Comparison of ENCODE assay signal across 10 mouse cellular contexts in genomic region chr12:54651820-54652219, GRCm38 (mm10). TPM values are rescaled to one million over a fixed set of nuclear protein-coding genes. Genes with fewer than 3 reads are reported as not detected.
DNase-seq lines count a peak whose midpoint lies in the region; ATAC-seq and TF ChIP-seq lines count a peak whose summit lies in the region.
"Had no signal": no experiment of that assay in that cellular context is flagged by ENCODE, and none has a peak within 500 bp of the region (broad histone marks: within the 10 kb centered on the region; RNA-seq: fewer than 3 reads in every experiment).

No protein-coding gene starts in this region.

- intact Hi-C loops in gastrocnemius, adult 2 months (cut with DNase I) = no loop called here

- peak overlapping the region; percentile 28 for H3K4me2 ChIP-seq in lung, embryonic 15.5 days
- peak overlapping the region; percentile 26; the same call in 1 of the 2 replicates for H3K4me2 ChIP-seq in intestine, embryonic 16.5 days (ENCODE audit: low read depth, low read length)
- peak overlapping the region; percentile 21; the same call in 1 of the 2 replicates for H3K4me2 ChIP-seq in liver, embryonic 15.5 days

- H3K9ac ChIP-seq in lung, embryonic 15.5 days = no peak overlapping the region
- H3K9ac ChIP-seq in intestine, embryonic 16.5 days (ENCODE audit: low read depth, low read length) = 0 out of 2 replicates have a peak overlapping the region, but pooled peaks have one; percentile 3
- no peak overlapping the region for H3K9ac ChIP-seq in liver, embryonic 15.5 days

- ATAC-seq in lung, embryonic 15.5 days (ENCODE audit: borderline replicate concordance, extremely low read depth, low FRiP score, low TSS enrichment) = no peak
- no peak for ATAC-seq in intestine, embryonic 16.5 days
- ATAC-seq in liver, embryonic 15.5 days (ENCODE audit: insufficient read depth) = no peak

- 48% methylated on average over 8 of the region's 8 CpGs for WGBS in lung, embryonic 15.5 days
- WGBS in intestine, embryonic 16.5 days = 51% methylated on average over 8 of the region's 8 CpGs
- WGBS in liver, embryonic 15.5 days (ENCODE audit: insufficient replicate concordance) = 44% methylated on average over 8 of the region's 8 CpGs
- 83% methylated on average over 8 of the region's 8 CpGs for WGBS in forebrain, embryonic 10.5 days

- H3K9me3 ChIP-seq in lung, embryonic 15.5 days = no peaks in the 10 kb centered on the region
- no peaks in the 10 kb centered on the region for H3K9me3 ChIP-seq in intestine, embryonic 16.5 days (ENCODE audit: control insufficient read depth, low read length)
- no peaks in the 10 kb centered on the region for H3K9me3 ChIP-seq in liver, embryonic 15.5 days (replicated peaks)
- no peaks in the 10 kb centered on the region for H3K9me3 ChIP-seq in forebrain, embryonic 10.5 days

- peaks cover 18% of the 10 kb centered on the region; the same call in 1 of the 2 replicates for H3K36me3 ChIP-seq in lung, embryonic 15.5 days
- peaks cover 3% of the 10 kb centered on the region; the same call in 1 of the 2 replicates for H3K36me3 ChIP-seq in intestine, embryonic 16.5 days (ENCODE audit: control insufficient read depth, insufficient read depth, low read length)
- H3K36me3 ChIP-seq in liver, embryonic 15.5 days (replicated peaks) = peaks cover 14% of the 10 kb centered on the region; the same call in 1 of the 2 replicates
- peaks cover 41% of the 10 kb centered on the region for H3K36me3 ChIP-seq in forebrain, embryonic 10.5 days (replicated peaks)

- H3K27me3 ChIP-seq in lung, embryonic 15.5 days = no peaks in the 10 kb centered on the region
- H3K27me3 ChIP-seq in intestine, embryonic 16.5 days (replicated peaks; ENCODE audit: control insufficient read depth, insufficient read depth, low read length) = no peaks in the 10 kb centered on the region
- H3K27me3 ChIP-seq in liver, embryonic 15.5 days = no peaks in the 10 kb centered on the region
- no peaks in the 10 kb centered on the region for H3K27me3 ChIP-seq in forebrain, embryonic 10.5 days (ENCODE audit: poor library complexity, severe bottlenecking)

- no peak for TF ChIP-seq CTCF in gastrocnemius, adult 2 months (IDR thresholded peaks at IDR 0.05)

- H3K4me3 ChIP-seq in gastrocnemius, adult 2 months = peak overlapping the region; percentile 28; the same call in 1 of the 2 replicates
- H3K4me3 ChIP-seq in lung, embryonic 15.5 days = no peak overlapping the region
- H3K4me3 ChIP-seq in intestine, embryonic 16.5 days (ENCODE audit: low read length) = no peak overlapping the region
- H3K4me3 ChIP-seq in liver, embryonic 15.5 days (replicated peaks) = no peak overlapping the region
- no peak overlapping the region for H3K4me3 ChIP-seq in forebrain, embryonic 10.5 days

- H3K4me1 ChIP-seq in lung, embryonic 15.5 days = peaks cover 17% of the 10 kb centered on the region
- peaks cover 35% of the 10 kb centered on the region for H3K4me1 ChIP-seq in intestine, embryonic 16.5 days (ENCODE audit: control insufficient read depth, insufficient read depth, low read length)
- peaks cover 42% of the 10 kb centered on the region for H3K4me1 ChIP-seq in liver, embryonic 15.5 days (replicated peaks)
- H3K4me1 ChIP-seq in forebrain, embryonic 10.5 days = peaks cover 29% of the 10 kb centered on the region

- H3K27ac ChIP-seq in gastrocnemius, adult 2 months = no peak overlapping the region
- peak overlapping the region; percentile 37; the same call in 1 of the 2 replicates for H3K27ac ChIP-seq in lung, embryonic 15.5 days
- peak overlapping the region; percentile 72 for H3K27ac ChIP-seq in intestine, embryonic 16.5 days (ENCODE audit: low read length)
- H3K27ac ChIP-seq in liver, embryonic 15.5 days (replicated peaks) = no peak overlapping the region
- no peak overlapping the region for H3K27ac ChIP-seq in forebrain, embryonic 10.5 days

- DNase-seq in gastrocnemius, adult 2 months = no peak
- DNase-seq in gastrocnemius, postnatal 25 days = no peak
- no peak for DNase-seq in lung, postnatal 36 days
- no peak for DNase-seq in cerebellum, postnatal 4 days (ENCODE audit: low spot score in 2 of 2)
- DNase-seq in forebrain, embryonic 10.5 days (ENCODE audit: extremely low spot score, low spot score) = no peak
- DNase-seq: left cerebral cortex, postnatal 4 days; midbrain, embryonic 14.5 days had no signal

RNA-seq across cellular contexts. Expression of gene Sptssa, which starts 4.6 kb away (rescaled TPM):
- 10 to 100 TPM; 13.7 to 20.3 TPM for total RNA-seq in gastrocnemius, adult 2 months (2021)
- total RNA-seq in gastrocnemius, postnatal 25 days (2021) = 10 to 100 TPM; 17.0 to 17.9 TPM
- 192 and 200 TPM in 2 replicates for polyA plus RNA-seq in lung, embryonic 15.5 days (2015; fragmentation: Nextera tagmentation; extraction: Ambion mirVana)
- polyA plus RNA-seq in intestine, embryonic 16.5 days (2015; fragmentation: Nextera tagmentation; extraction: Ambion mirVana) = 234 and 236 TPM in 2 replicates
- 76.4 and 80.3 TPM in 2 replicates for polyA plus RNA-seq in liver, embryonic 15.5 days (2015; fragmentation: Nextera tagmentation; extraction: Ambion mirVana)
- polyA plus RNA-seq in forebrain, embryonic 10.5 days (2016; fragmentation: Nextera tagmentation; extraction: Ambion mirVana) = 163 and 165 TPM in 2 replicates

RNA-seq across cellular contexts. Expression of gene Eapp, which starts 43.9 kb away (rescaled TPM):
- total RNA-seq in gastrocnemius, adult 2 months (2021) = 10 to 100 TPM; 17.8 to 18.5 TPM
- 10 to 100 TPM; 16.3 to 18.7 TPM for total RNA-seq in gastrocnemius, postnatal 25 days (2021)
- polyA plus RNA-seq in lung, embryonic 15.5 days (2015; fragmentation: Nextera tagmentation; extraction: Ambion mirVana) = 54.9 and 57.5 TPM in 2 replicates
- 57.8 and 60.9 TPM in 2 replicates for polyA plus RNA-seq in intestine, embryonic 16.5 days (2015; fragmentation: Nextera tagmentation; extraction: Ambion mirVana)
- 32.2 and 36.2 TPM in 2 replicates for polyA plus RNA-seq in liver, embryonic 15.5 days (2015; fragmentation: Nextera tagmentation; extraction: Ambion mirVana)
- 69.7 and 74.0 TPM in 2 replicates for polyA plus RNA-seq in forebrain, embryonic 10.5 days (2016; fragmentation: Nextera tagmentation; extraction: Ambion mirVana)

Comparison
In these comparisons a context has a peak if more than half of its experiments do, and no peak if none do; other contexts are left out.
1. H3K27ac ChIP-seq: peak in lung, embryonic 15.5 days (single experiment) and intestine, embryonic 16.5 days (single experiment); none in gastrocnemius, adult 2 months (single experiment), liver, embryonic 15.5 days (single experiment) and forebrain, embryonic 10.5 days (single experiment).
2. Peak in every context shown above with its lines, with median percentiles within 50 percentile points of each other: H3K4me2 ChIP-seq.